Mouse (Mus musculus) forebrain, embryonic 16.5 days (tissue): ENCODE results near the gene Cdk4. TPM values are rescaled to one million over a fixed set of nuclear protein-coding genes. Genes with fewer than 3 reads are reported as not detected.

Experiments
- ATAC-seq: fragments of 200-750 bp; cut with Nextera tagmentation; 2 replicates; pipeline ENCODE4 v1.8.0; 2017; ENCODE audit warnings: mild to moderate bottlenecking, moderate library complexity
- H3K27ac ChIP-seq: fragments of 300-500 bp; sonication (generic); 2 replicates; pipeline ENCODE4 v1.5.1; 2014; ENCODE audit warnings: low read length, control low read depth
- H3K27me3 ChIP-seq: fragments of 300-500 bp; sonication (generic); replicated peaks from 2 replicates; pipeline ENCODE4 v1.6.1; 2014; ENCODE audit warnings: low read length; ENCODE audit not compliant: control insufficient read depth, insufficient read depth
- H3K36me3 ChIP-seq: fragments of 300-500 bp; sonication (generic); 2 replicates; pipeline ENCODE4 v1.6.1; 2014; ENCODE audit not compliant: control insufficient read depth, insufficient read depth
- H3K4me1 ChIP-seq: fragments of 300-500 bp; sonication (generic); replicated peaks from 2 replicates; pipeline ENCODE4 v1.6.1; 2014; ENCODE audit warnings: low read length; ENCODE audit not compliant: control insufficient read depth, insufficient read depth
- H3K4me2 ChIP-seq: fragments of 300-500 bp; sonication (generic); 2 replicates; pipeline ENCODE4 v1.6.1; 2014; ENCODE audit warnings: mild to moderate bottlenecking, low read length, control low read depth
- H3K4me3 ChIP-seq: fragments of 300-500 bp; sonication (generic); replicated peaks from 2 replicates; pipeline ENCODE4 v1.5.1; 2014; ENCODE audit warnings: mild to moderate bottlenecking, low read length, control low read depth
- H3K9ac ChIP-seq: fragments of 300-500 bp; sonication (generic); replicated peaks from 2 replicates; pipeline ENCODE4 v1.6.1; 2014; ENCODE audit warnings: low read depth, low read length, control low read depth
- H3K9me3 ChIP-seq: fragments of 300-500 bp; sonication (generic); 2 replicates; pipeline ENCODE4 v1.6.1; 2016; ENCODE audit warnings: low read length; ENCODE audit not compliant: control insufficient read depth
- WGBS: fragments of 180-500 bp; shearing (Covaris S2); extraction: QIAGEN DNeasy Blood & Tissue Kit; methylation state at CpG from one replicate; pipeline ENCODE4 v1.1.7; 2014; 5-methylcytosine and 5-hydroxymethylcytosine counted together
- polyA plus RNA-seq: library from polyadenylated mRNA; unstranded; fragments of >200 nt; fragmentation: Nextera tagmentation; extraction: Ambion mirVana; gene quantifications from 2 replicates; pipeline ENCODE4 v1.2.1, GENCODE M21; 2015

The Cdk4 gene
- polyA plus RNA-seq, 1 experiment from 2014 or later, result 1,494 TPM

- Histone ChIP-seq H3K9me3 (no peaks in the 10 kb centered on the region), H3K9ac (no peak overlapping the region), H3K4me3 (no peak overlapping the region), H3K27me3 (peaks cover 38% of the 10 kb centered on the region), H3K4me1 (0 out of 2 replicates have a peak, but pooled peaks cover 6% of the 10 kb centered on the region), H3K4me2 (no peak overlapping the region), H3K36me3 (peaks cover 6% of the 10 kb centered on the region), H3K27ac (no peak overlapping the region)
- WGBS, result 15% methylated on average over 10 of the region's 10 CpGs
- ATAC-seq, result no peak
These were observed 13.2 kb upstream of the Cdk4 start for GRCm38 (mm10) chr10:127050119-127050474.

DNA sequence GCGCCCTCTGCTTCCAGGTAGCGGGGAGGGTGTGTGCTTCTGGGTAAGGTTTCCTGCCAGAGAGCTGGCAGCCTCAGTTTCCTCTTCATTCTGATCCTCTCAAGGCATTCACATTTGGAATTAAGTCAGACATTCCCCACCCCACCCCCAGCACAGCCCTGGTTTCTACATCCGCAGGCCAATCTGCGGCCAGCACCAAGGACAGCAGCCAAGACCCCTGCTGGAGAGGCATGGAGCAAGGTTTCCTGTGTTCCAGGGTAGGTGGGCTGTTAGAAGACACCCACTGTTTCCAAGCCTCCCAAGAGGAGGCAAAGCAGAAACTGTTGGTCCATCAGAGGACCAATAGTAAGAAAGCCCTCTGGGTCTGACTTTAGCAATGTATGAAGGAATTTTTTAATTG, 8.7 kb upstream of the Cdk4 start:
- H3K4me3 ChIP-seq, result no peak overlapping the region
- H3K27me3 ChIP-seq, result peaks cover 17% of the 10 kb centered on the region
- ATAC-seq, result no peak
- no peak overlapping the region for H3K9ac ChIP-seq
- H3K36me3 ChIP-seq, result peaks cover 14% of the 10 kb centered on the region
- no peak overlapping the region for H3K27ac ChIP-seq
- peaks cover 23% of the 10 kb centered on the region for H3K4me1 ChIP-seq
- WGBS, result 75% methylated on average over 4 of the region's 4 CpGs
- no peaks in the 10 kb centered on the region for H3K9me3 ChIP-seq
- no peak overlapping the region for H3K4me2 ChIP-seq

DNA sequence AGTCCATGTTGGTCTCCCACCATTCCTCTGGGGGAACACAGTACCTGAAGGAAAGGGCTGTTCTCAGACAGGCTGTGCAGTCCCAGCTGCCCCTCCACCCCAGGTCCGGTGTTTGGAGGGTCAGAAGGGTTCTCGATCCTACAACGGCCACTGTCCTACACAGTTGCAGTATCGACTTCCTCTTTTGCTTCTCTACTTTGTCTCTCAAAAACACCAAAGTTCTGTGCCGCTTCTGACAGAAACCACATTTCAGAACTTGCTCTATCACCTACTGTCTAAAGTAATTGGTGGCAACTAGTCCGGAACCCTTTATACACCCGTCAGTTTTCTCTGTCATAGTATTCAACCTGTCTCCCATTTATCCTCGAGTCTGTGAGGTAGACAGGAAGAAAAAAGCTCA, 7.9 kb upstream of the Cdk4 start:
- peaks cover 10% of the 10 kb centered on the region for H3K27me3 ChIP-seq
- no peak for ATAC-seq
- H3K9me3 ChIP-seq, result no peaks in the 10 kb centered on the region
- H3K27ac ChIP-seq, result no peak overlapping the region
- H3K36me3 ChIP-seq, result peaks cover 14% of the 10 kb centered on the region
- H3K4me2 ChIP-seq, result no peak overlapping the region
- H3K4me1 ChIP-seq, result peaks cover 21% of the 10 kb centered on the region
- no peak overlapping the region for H3K9ac ChIP-seq
- WGBS, result 92% methylated on average over 8 of the region's 8 CpGs
- H3K4me3 ChIP-seq, result no peak overlapping the region

- peaks cover 31% of the 10 kb centered on the region for H3K4me1 ChIP-seq
- H3K27me3 ChIP-seq, result 0 out of 2 replicates have a peak, but pooled peaks cover 3% of the 10 kb centered on the region
- ATAC-seq, result no peak
- no peak overlapping the region for H3K27ac ChIP-seq
- WGBS, result 93% methylated on average over 20 of the region's 20 CpGs
- H3K4me3 ChIP-seq, result no peak overlapping the region
- H3K9me3 ChIP-seq, result no peaks in the 10 kb centered on the region
- H3K36me3 ChIP-seq, result peaks cover 14% of the 10 kb centered on the region
- H3K9ac ChIP-seq, result no peak overlapping the region
- H3K4me2 ChIP-seq, result no peak overlapping the region
These were observed 6.8 kb upstream of the Cdk4 start for GRCm38 (mm10) chr10:127056490-127056889.

DNA sequence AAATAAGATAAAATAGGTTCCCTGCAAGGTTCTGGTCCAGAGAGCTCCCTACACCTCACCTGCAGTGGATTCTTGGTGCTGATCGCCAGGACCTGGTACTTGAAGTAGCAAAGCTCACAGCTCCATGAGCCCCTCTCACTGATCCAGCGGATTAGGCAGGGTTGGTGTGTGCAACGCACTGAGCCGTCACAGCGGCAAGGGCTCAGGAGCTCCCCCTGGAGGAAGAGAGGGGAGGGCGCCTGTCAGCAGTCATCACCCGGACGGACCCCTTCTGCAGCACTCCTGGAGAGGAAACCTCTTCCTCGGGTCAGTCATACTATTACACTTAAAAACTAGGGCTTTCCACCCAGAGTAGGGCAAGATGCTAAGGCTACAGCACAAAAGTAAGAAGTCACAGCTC, 5.2 kb upstream of the Cdk4 start:
- peak; percentile 29; the same call in 1 of the 2 replicates for ATAC-seq
- no peaks in the 10 kb centered on the region for H3K9me3 ChIP-seq
- peak overlapping the region; percentile 96 for H3K9ac ChIP-seq
- H3K4me3 ChIP-seq, result peak overlapping the region; percentile 89
- peak overlapping the region; percentile 83 for H3K4me2 ChIP-seq
- H3K4me1 ChIP-seq, result peaks cover 37% of the 10 kb centered on the region
- no peak overlapping the region; the same call in 1 of the 2 replicates for H3K27ac ChIP-seq
- peaks cover 14% of the 10 kb centered on the region for H3K36me3 ChIP-seq
- no peaks in the 10 kb centered on the region for H3K27me3 ChIP-seq
- 0% methylated on average over 9 of the region's 9 CpGs for WGBS

DNA sequence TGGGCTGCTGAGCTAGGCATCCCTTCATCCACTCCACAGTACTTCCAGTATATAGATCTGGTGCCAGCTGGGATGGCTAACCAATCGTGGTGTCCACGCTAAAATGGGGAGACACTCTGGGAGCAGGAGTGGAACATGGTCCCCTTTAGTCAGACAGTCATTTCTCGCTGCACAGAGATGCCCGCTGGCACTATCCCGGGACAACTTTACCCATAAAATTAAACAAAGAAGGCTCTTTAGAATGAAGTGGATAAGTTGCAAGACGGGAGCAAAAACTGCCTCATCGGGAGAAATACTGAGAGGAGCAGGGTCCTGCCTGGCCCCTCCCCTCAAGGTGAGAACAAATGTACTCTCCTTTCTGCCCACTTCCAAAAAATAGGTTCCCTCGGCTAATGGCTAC, 4.6 kb upstream of the Cdk4 start:
- Histone ChIP-seq H3K4me3 (peak overlapping the region; percentile 89), H3K9me3 (no peaks in the 10 kb centered on the region), H3K4me2 (peak overlapping the region; percentile 83), H3K9ac (peak overlapping the region; percentile 96), H3K27me3 (no peaks in the 10 kb centered on the region), H3K27ac (peak overlapping the region; percentile 97), H3K4me1 (peaks cover 37% of the 10 kb centered on the region), H3K36me3 (peaks cover 14% of the 10 kb centered on the region)
- 2% methylated on average over 8 of the region's 8 CpGs for WGBS
- ATAC-seq, result no peak

DNA sequence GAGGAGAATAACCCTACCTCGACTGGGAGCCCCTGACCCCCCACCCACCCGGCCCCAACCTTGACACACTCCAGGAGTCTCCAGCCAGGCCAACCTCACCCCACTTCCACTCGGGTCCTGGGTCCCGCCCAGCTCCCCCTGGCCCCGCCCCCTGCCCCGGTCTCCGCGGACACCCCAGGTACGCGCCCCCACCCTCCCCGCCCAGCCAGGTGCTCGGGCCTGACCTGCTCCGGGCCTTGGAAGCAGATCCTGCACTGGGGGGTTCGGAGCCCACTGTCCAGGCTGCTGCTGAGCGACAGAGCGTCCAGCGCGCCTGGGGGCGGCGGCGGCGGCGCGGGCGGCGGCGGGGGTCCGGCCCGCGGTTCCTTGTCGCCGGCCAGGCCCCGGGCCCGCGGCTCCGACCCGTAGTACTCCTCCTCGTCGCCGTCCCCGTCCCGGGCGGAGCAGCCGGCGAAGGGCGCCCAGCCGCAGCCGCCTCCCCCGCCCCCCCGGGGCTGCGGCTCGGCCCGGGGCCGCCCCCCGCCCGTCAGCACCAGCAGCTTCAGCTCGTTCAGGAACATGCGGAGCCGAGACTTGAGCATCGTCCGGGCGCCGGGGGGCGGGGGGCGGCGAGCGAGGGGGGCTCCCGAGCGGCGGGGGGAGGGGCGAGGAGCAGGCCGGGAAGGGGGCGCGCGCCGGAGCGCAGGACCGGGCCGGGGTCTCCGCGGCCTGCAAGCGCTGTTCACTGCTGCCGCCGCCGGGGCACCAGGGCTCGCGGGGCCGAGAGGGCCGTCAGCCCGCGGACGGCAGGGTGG, 4.0 kb upstream of the Cdk4 start:
- ATAC-seq, result 0 out of 2 replicates have a peak, but pooled peaks have one; percentile 2
- Histone ChIP-seq H3K36me3 (peaks cover 12% of the 10 kb centered on the region), H3K4me1 (peaks cover 37% of the 10 kb centered on the region), H3K4me2 (peak overlapping the region; percentile 83), H3K27me3 (no peaks in the 10 kb centered on the region), H3K9me3 (no peaks in the 10 kb centered on the region), H3K9ac (peak overlapping the region; percentile 96), H3K27ac (peak overlapping the region; percentile 97), H3K4me3 (peak overlapping the region; percentile 89)
- WGBS, result 1% methylated on average over 40 of the region's 92 CpGs

DNA sequence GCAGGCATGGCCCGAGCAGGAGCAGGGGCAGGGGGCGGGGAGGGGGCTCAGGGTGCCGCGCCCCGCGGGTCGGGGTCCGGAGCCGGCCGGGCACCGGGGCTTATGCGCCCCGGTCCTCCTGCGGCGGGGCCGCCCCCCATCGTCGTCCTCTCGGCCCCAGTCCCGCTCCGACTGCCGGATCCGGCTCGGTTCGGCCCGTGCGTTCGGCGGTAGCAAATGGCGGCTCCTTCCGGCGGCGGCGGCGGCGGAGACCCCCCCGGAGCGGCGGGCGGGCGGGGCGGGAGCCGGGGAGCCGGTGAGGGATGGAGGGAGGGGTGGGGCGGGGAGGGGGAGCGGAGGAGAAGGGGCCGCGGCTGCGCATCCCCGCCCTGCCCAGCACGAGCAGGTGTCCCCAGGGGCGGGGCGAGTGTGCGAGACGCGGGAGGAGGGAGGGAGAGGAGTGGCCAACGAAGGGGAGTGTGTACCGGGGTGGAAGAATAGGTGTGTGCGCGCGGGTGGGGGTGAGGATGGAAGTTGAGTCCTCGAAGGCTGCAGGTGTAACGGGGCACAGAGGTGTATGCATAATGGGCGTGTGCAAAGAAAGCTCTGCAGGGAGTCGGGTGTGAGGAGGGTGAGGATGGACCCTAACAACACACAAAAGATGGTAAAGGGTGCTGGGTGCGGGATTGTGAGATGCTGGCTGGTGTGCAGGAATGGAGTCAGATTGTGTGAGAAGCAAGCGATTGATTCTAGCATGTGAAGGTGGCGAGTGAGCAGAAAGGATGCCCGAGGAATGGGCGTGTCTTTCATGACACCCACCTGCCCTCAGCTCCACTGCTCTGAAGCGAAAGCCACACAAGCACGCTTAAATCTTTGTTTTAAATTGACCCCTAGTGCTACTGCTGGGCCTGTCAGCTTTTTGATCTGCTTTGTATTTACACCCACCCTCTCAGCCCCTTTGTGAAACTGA, 3.1 kb upstream of the Cdk4 start, which contains the start of gene March9:
March9 (minus strand) TSS at position 217 of the 949 bp plus-strand sequence.
- Histone ChIP-seq H3K36me3 (peaks cover 11% of the 10 kb centered on the region), H3K27ac (peak within 1 kb of the TSS; percentile 97), H3K4me1 (peaks cover 41% of the 10 kb centered on the region), H3K9ac (peak within 1 kb of the TSS; percentile 96), H3K4me3 (peak within 1 kb of the TSS; percentile 89), H3K9me3 (no peaks in the 10 kb centered on the region), H3K27me3 (no peaks in the 10 kb centered on the region), H3K4me2 (peak within 1 kb of the TSS; percentile 83)
- peak; percentile 47 for ATAC-seq
- 0% methylated on average over 54 of the region's 72 CpGs for WGBS

GRCm38 (mm10) chr10:127061085-127061484, 2.2 kb upstream of the Cdk4 start:
- 19% methylated on average over 5 of the region's 5 CpGs for WGBS
- peak overlapping the region; percentile 89 for H3K4me3 ChIP-seq
- H3K4me2 ChIP-seq, result peak overlapping the region; percentile 83
- peak overlapping the region; percentile 97 for H3K27ac ChIP-seq
- ATAC-seq, result no peak
- H3K4me1 ChIP-seq, result peaks cover 41% of the 10 kb centered on the region
- peak overlapping the region; percentile 96 for H3K9ac ChIP-seq
- no peaks in the 10 kb centered on the region for H3K27me3 ChIP-seq
- H3K9me3 ChIP-seq, result no peaks in the 10 kb centered on the region
- H3K36me3 ChIP-seq, result peaks cover 17% of the 10 kb centered on the region
